22 mouse cellular contexts compared by ENCODE assay signal in genomic region chr13:24484811-24485210, GRCm38 (mm10).
DNase-seq lines count a peak whose midpoint lies in the region; ATAC-seq lines count a peak whose summit lies in the region.
"Had no signal": no experiment of that assay in that cellular context is flagged by ENCODE, and none has a peak within 500 bp of the region (broad histone marks: within the 10 kb centered on the region; RNA-seq: fewer than 3 reads in every experiment).

No protein-coding gene starts in this region.

- H3K4me3 ChIP-seq in midbrain, embryonic 11.5 days (ENCODE audit: low read depth, low read length), result no peak overlapping the region
- H3K4me3 ChIP-seq in midbrain, embryonic 14.5 days (replicated peaks; ENCODE audit: low read depth, low read length), result no peak overlapping the region

- H3K4me2 ChIP-seq in midbrain, embryonic 11.5 days, result no peak overlapping the region
- H3K4me2 ChIP-seq in midbrain, embryonic 14.5 days (ENCODE audit: low read length), result no peak overlapping the region

- no peak overlapping the region for H3K9ac ChIP-seq in midbrain, embryonic 11.5 days (ENCODE audit: low read length)
- H3K9ac ChIP-seq in midbrain, embryonic 14.5 days (replicated peaks; ENCODE audit: low read length), result no peak overlapping the region

- WGBS in midbrain, embryonic 11.5 days, result 85% methylated on average over 3 of the region's 3 CpGs
- 94% methylated on average over 3 of the region's 3 CpGs for WGBS in midbrain, embryonic 14.5 days

- DNase-seq in adrenal gland, adult 2 months, result peak; percentile 24
- DNase-seq in adrenal gland, postnatal 4 days (ENCODE audit: low spot score in 2 of 2), result no peak
- peak; percentile 56 for DNase-seq in midbrain, embryonic 11.5 days (ENCODE audit: low spot score, missing footprints)
- DNase-seq in midbrain, embryonic 14.5 days, result no peak
- peak; percentile 22 for DNase-seq in induced T-regulatory cell, adult 2 months (ENCODE audit: low read depth)
- no peak for DNase-seq in cerebellum, adult 11-12 months
- DNase-seq: adrenal gland, adult 8-10 months; adrenal gland, postnatal 10 days; adrenal gland, postnatal 14 days; adrenal gland, postnatal 25 days; adrenal gland, postnatal 36 days; B cell, adult 2 months; cerebellum, adult 11 months; cerebellum, adult 18-20 months; cerebellum, adult 2 months; cerebellum, adult 8-10 months; cerebellum, adult 9-10 months had no signal

- no peaks in the 10 kb centered on the region for H3K4me1 ChIP-seq in midbrain, embryonic 11.5 days (ENCODE audit: control insufficient read depth, insufficient read depth, low read length)
- H3K4me1 ChIP-seq in midbrain, embryonic 14.5 days (ENCODE audit: control insufficient read depth, insufficient read depth, low read length), result no peaks in the 10 kb centered on the region

- ATAC-seq in midbrain, embryonic 11.5 days (ENCODE audit: low FRiP score), result no peak
- ATAC-seq in midbrain, embryonic 14.5 days (ENCODE audit: low FRiP score, low TSS enrichment), result no peak
- ATAC-seq: activated CD4-positive, CD25-positive, alpha-beta regulatory T cell, adult 4 months; CD4-positive, CD25-positive, alpha-beta regulatory T cell, adult 4 months; Patski had no signal

- H3K27ac ChIP-seq in midbrain, embryonic 11.5 days (ENCODE audit: low read depth, low read length), result no peak overlapping the region
- no peak overlapping the region for H3K27ac ChIP-seq in midbrain, embryonic 14.5 days (replicated peaks; ENCODE audit: low read depth, low read length)

- H3K36me3 ChIP-seq in midbrain, embryonic 11.5 days (ENCODE audit: control insufficient read depth, insufficient read depth, low read length), result no peaks in the 10 kb centered on the region
- H3K36me3 ChIP-seq in midbrain, embryonic 14.5 days (ENCODE audit: control insufficient read depth, insufficient read depth, low read length), result no peaks in the 10 kb centered on the region
- H3K36me3 ChIP-seq: G1E had no signal

- H3K27me3 ChIP-seq in midbrain, embryonic 11.5 days (ENCODE audit: control insufficient read depth, insufficient read depth, low read length), result no peaks in the 10 kb centered on the region
- no peaks in the 10 kb centered on the region for H3K27me3 ChIP-seq in midbrain, embryonic 14.5 days (ENCODE audit: control insufficient read depth, insufficient read depth, low read length)
- H3K27me3 ChIP-seq: CH12.LX, Patski had no signal

- no peaks in the 10 kb centered on the region for H3K9me3 ChIP-seq in midbrain, embryonic 11.5 days (ENCODE audit: control insufficient read depth, low read length)
- no peaks in the 10 kb centered on the region for H3K9me3 ChIP-seq in midbrain, embryonic 14.5 days (ENCODE audit: control insufficient read depth, low read length)
- H3K9me3 ChIP-seq: G1E had no signal

Comparison
In these comparisons a context has a peak if more than half of its experiments do, and no peak if none do; other contexts are left out.
1. DNase-seq: peak in adrenal gland, adult 2 months (single experiment), midbrain, embryonic 11.5 days (single experiment) and induced T-regulatory cell, adult 2 months (single experiment); none in adrenal gland, postnatal 4 days (0 of 2), midbrain, embryonic 14.5 days (single experiment) and cerebellum, adult 11-12 months (single experiment).